Mouse (Mus musculus) spleen, adult 12 weeks (tissue): ENCODE measurements around the gene Morf4l1.
"Not testable (repeated sequence)": the region's sequence is repeated elsewhere in the genome, so short reads cannot be mapped to it uniquely, and the experiment has no call there.

Experiments used
- DNase-seq: peaks from one replicate; pipeline ENCODE4 v3.0.0; 2022; ENCODE audit warnings: low spot score

Gene Morf4l1

GRCm38 (mm10) chr9:90113651-90114566 lies 665 bp downstream of the Morf4l1 start:
- DNase-seq: peak; percentile 87

- no peak for DNase-seq
These were observed 1.4 kb downstream of the Morf4l1 start for GRCm38 (mm10) chr9:90113151-90113550.

- DNase-seq: no peak
These were observed 5.2 kb downstream of the Morf4l1 start for GRCm38 (mm10) chr9:90109386-90109785.

- DNase-seq: no peak
These were observed 6.3 kb downstream of the Morf4l1 start for GRCm38 (mm10) chr9:90108272-90108671.

GRCm38 (mm10) chr9:90106915-90107314 lies 7.7 kb downstream of the Morf4l1 start:
- no peak for DNase-seq

GRCm38 (mm10) chr9:90105462-90105861 lies 9.1 kb downstream of the Morf4l1 start:
- no peak for DNase-seq

GRCm38 (mm10) chr9:90100760-90101159 lies 13.8 kb downstream of the Morf4l1 start:
- DNase-seq: no peak

GRCm38 (mm10) chr9:90098934-90099333 lies 15.6 kb downstream of the Morf4l1 start:
- no peak for DNase-seq

- no peak for DNase-seq
These were observed 25.1 kb downstream of the Morf4l1 start for GRCm38 (mm10) chr9:90089339-90090104.

GRCm38 (mm10) chr9:90087906-90088485 lies 26.6 kb downstream of the Morf4l1 start:
- DNase-seq: no peak

- DNase-seq: no peak
These were observed 29.7 kb downstream of the Morf4l1 start for GRCm38 (mm10) chr9:90084766-90085468.

GRCm38 (mm10) chr9:90084152-90084551 lies 30.4 kb downstream of the Morf4l1 start:
- DNase-seq: no peak

GRCm38 (mm10) chr9:90082992-90083391 lies 31.6 kb downstream of the Morf4l1 start:
- no peak for DNase-seq

GRCm38 (mm10) chr9:90081961-90082360 lies 32.6 kb downstream of the Morf4l1 start:
- not testable (repeated sequence) for DNase-seq

GRCm38 (mm10) chr9:90076849-90077461 lies 37.6 kb downstream of the Morf4l1 start:
- peak; percentile 59 for DNase-seq

- DNase-seq: no peak
These were observed 38.4 kb downstream of the Morf4l1 start for GRCm38 (mm10) chr9:90076131-90076530.

- DNase-seq: no peak
These were observed 39.2 kb downstream of the Morf4l1 start for GRCm38 (mm10) chr9:90075336-90075735.

GRCm38 (mm10) chr9:90070174-90070573 lies 44.4 kb downstream of the Morf4l1 start:
- DNase-seq: no peak

GRCm38 (mm10) chr9:90069485-90069884 lies 45.1 kb downstream of the Morf4l1 start:
- DNase-seq: no peak

GRCm38 (mm10) chr9:90068786-90069185 lies 45.8 kb downstream of the Morf4l1 start:
- DNase-seq: no peak

- DNase-seq: no peak
These were observed 47.2 kb downstream of the Morf4l1 start for GRCm38 (mm10) chr9:90067341-90067740.
